Comparison of ENCODE assay signal across 9 mouse cellular contexts in genomic region chr1:58296278-58296677, GRCm38 (mm10). TPM values are rescaled to one million over a fixed set of nuclear protein-coding genes. Genes with fewer than 3 reads are reported as not detected.
DNase-seq lines count a peak whose midpoint lies in the region; ATAC-seq and TF ChIP-seq lines count a peak whose summit lies in the region.
"Had no signal": no experiment of that assay in that cellular context is flagged by ENCODE, and none has a peak within 500 bp of the region (broad histone marks: within the 10 kb centered on the region; RNA-seq: fewer than 3 reads in every experiment).

No protein-coding gene starts in this region.

- peaks cover 28% of the 10 kb centered on the region for H3K4me1 ChIP-seq in embryonic facial prominence, embryonic 15.5 days
- 0 out of 2 replicates have a peak, but pooled peaks cover 3% of the 10 kb centered on the region for H3K4me1 ChIP-seq in lung, postnatal 0 days (ENCODE audit: insufficient read depth, low read depth, low read length)

- H3K27me3 ChIP-seq in embryonic facial prominence, embryonic 15.5 days = no peaks in the 10 kb centered on the region
- no peaks in the 10 kb centered on the region for H3K27me3 ChIP-seq in lung, postnatal 0 days (replicated peaks; ENCODE audit: insufficient read depth, low read length)

- H3K27ac ChIP-seq in embryonic facial prominence, embryonic 15.5 days (replicated peaks) = no peak overlapping the region
- H3K27ac ChIP-seq in lung, postnatal 0 days (ENCODE audit: low read length) = no peak overlapping the region
- H3K27ac ChIP-seq: heart, embryonic 13.5 days had no signal

- no peak overlapping the region for H3K9ac ChIP-seq in embryonic facial prominence, embryonic 15.5 days
- no peak overlapping the region for H3K9ac ChIP-seq in lung, postnatal 0 days (replicated peaks; ENCODE audit: low read depth)
- H3K9ac ChIP-seq: heart, embryonic 13.5 days had no signal

- no peak overlapping the region for H3K4me2 ChIP-seq in embryonic facial prominence, embryonic 15.5 days (replicated peaks)
- no peak overlapping the region for H3K4me2 ChIP-seq in lung, postnatal 0 days (replicated peaks; ENCODE audit: low read depth, low read length)
- H3K4me2 ChIP-seq: heart, embryonic 13.5 days had no signal

- H3K36me3 ChIP-seq in embryonic facial prominence, embryonic 15.5 days = no peaks in the 10 kb centered on the region
- no peaks in the 10 kb centered on the region for H3K36me3 ChIP-seq in lung, postnatal 0 days (ENCODE audit: insufficient read depth, low read length)
- H3K36me3 ChIP-seq: heart, embryonic 13.5 days had no signal

- DNase-seq in CD8-positive naive resting alpha-beta T cell, adult 2 months (ENCODE audit: low read depth in 2 of 2, low spot score in 2 of 2) = peak; percentile 55 to 68
- peak; percentile 72 for DNase-seq in adrenal gland, postnatal 25 days
- peak; percentile 36 for DNase-seq in heart, postnatal 25 days (ENCODE audit: low spot score)
- peak; percentile 85 to 89 for DNase-seq in kidney, postnatal 4 days
- DNase-seq in lung, postnatal 0 days (ENCODE audit: low spot score) = peak; percentile 92
- DNase-seq in ovary, postnatal 10 days (ENCODE audit: low spot score) = peak; percentile 35
- DNase-seq in thymus, postnatal 0 days (ENCODE audit: low spot score) = peak; percentile 76

- no peaks in the 10 kb centered on the region for H3K9me3 ChIP-seq in embryonic facial prominence, embryonic 15.5 days (replicated peaks)
- no peaks in the 10 kb centered on the region for H3K9me3 ChIP-seq in lung, postnatal 0 days (ENCODE audit: low read length)
- H3K9me3 ChIP-seq: heart, embryonic 13.5 days had no signal

- no peak overlapping the region for H3K4me3 ChIP-seq in embryonic facial prominence, embryonic 15.5 days (replicated peaks)
- H3K4me3 ChIP-seq in lung, postnatal 0 days (ENCODE audit: low read depth, low read length) = no peak overlapping the region
- H3K4me3 ChIP-seq: heart, embryonic 13.5 days had no signal

- 3% methylated on average over 7 of the region's 7 CpGs for WGBS in embryonic facial prominence, embryonic 15.5 days
- WGBS in lung, postnatal 0 days = 5% methylated on average over 7 of the region's 7 CpGs

- TF ChIP-seq CTCF in lung, postnatal 0 days (IDR thresholded peaks at IDR 0.05) = peak; percentile 92

- intact Hi-C loops in heart, postnatal 25 days (cut with DNase I) = loop anchor here (1.0 to 10.0 kb wide), 3 partner anchors 140 to 871 kb away; no protein-coding TSS in a partner anchor

- ATAC-seq in embryonic facial prominence, embryonic 15.5 days (ENCODE audit: insufficient number of reproducible peaks, low FRiP score, low TSS enrichment, low read depth) = peak; percentile 31; the same call in 1 of the 2 replicates
- ATAC-seq in lung, postnatal 0 days = peak; percentile 62

- no peak for TF ChIP-seq EP300 in lung, postnatal 0 days (IDR thresholded peaks at IDR 0.05)

RNA-seq across cellular contexts. Expression of gene Aox2, which starts 18.2 kb away (rescaled TPM):
- 0.27 and 0.52 TPM in 2 replicates for total RNA-seq in adrenal gland, postnatal 25 days (2021)
- polyA plus RNA-seq in embryonic facial prominence, embryonic 15.5 days (2015; fragmentation: Nextera tagmentation; extraction: Ambion mirVana) = 1.4 and 2.9 TPM in 2 replicates
- not detected for total RNA-seq in heart, postnatal 25 days (2021)
- polyA plus RNA-seq in lung, postnatal 0 days (2015; fragmentation: Nextera tagmentation; extraction: Ambion mirVana) = 0.02 and 0.05 TPM in 2 replicates
- polyA plus RNA-seq in thymus, postnatal 0 days (2015; fragmentation: Nextera tagmentation; extraction: Ambion mirVana) = 0.14 and 0.21 TPM in 2 replicates
- polyA plus RNA-seq: heart, embryonic 13.5 days had no signal

Comparison
In these comparisons a context has a peak if more than half of its experiments do, and no peak if none do; other contexts are left out.
1. DNase-seq: peak in every context shown above with its lines; median percentile 92 in lung, postnatal 0 days; 87 in kidney, postnatal 4 days; 76 in thymus, postnatal 0 days; 72 in adrenal gland, postnatal 25 days; 62 in CD8-positive naive resting alpha-beta T cell, adult 2 months; 36 in heart, postnatal 25 days; 35 in ovary, postnatal 10 days.